In genomic region chr8:66438468-66438867, GRCm38 (mm10) we compare ENCODE assay signal across 13 mouse cellular contexts. TPM values are rescaled to one million over a fixed set of nuclear protein-coding genes. Genes with fewer than 3 reads are reported as not detected.
DNase-seq lines count a peak whose midpoint lies in the region; ATAC-seq and TF ChIP-seq lines count a peak whose summit lies in the region.
"Had no signal": no experiment of that assay in that cellular context is flagged by ENCODE, and none has a peak within 500 bp of the region (broad histone marks: within the 10 kb centered on the region; RNA-seq: fewer than 3 reads in every experiment).

No protein-coding gene starts in this region.

- H3K4me1 ChIP-seq in liver, postnatal 0 days (ENCODE audit: insufficient read depth), result peaks cover 10% of the 10 kb centered on the region; the same call in 1 of the 2 replicates
- H3K4me1 ChIP-seq in liver, embryonic 12.5 days, result 0 out of 2 replicates have a peak, but pooled peaks cover 3% of the 10 kb centered on the region
- peaks cover 33% of the 10 kb centered on the region for H3K4me1 ChIP-seq in bone marrow macrophage, adult 2 months (ENCODE audit: control insufficient read depth, insufficient read depth, low read length)
- H3K4me1 ChIP-seq in midbrain, embryonic 16.5 days (ENCODE audit: control insufficient read depth, insufficient read depth, low read length), result no peaks in the 10 kb centered on the region
- H3K4me1 ChIP-seq: forebrain, embryonic 10.5 days; hindbrain, embryonic 10.5 days; midbrain, embryonic 10.5 days had no signal

- no peak for TF ChIP-seq EP300 in liver, postnatal 0 days (IDR thresholded peaks at IDR 0.05; ENCODE audit: low read depth)

- ATAC-seq in liver, postnatal 0 days, result peak; percentile 67
- no peak for ATAC-seq in liver, embryonic 12.5 days
- ATAC-seq in midbrain, embryonic 16.5 days, result no peak

- no peak overlapping the region for H3K4me3 ChIP-seq in gastrocnemius, adult 2 months
- no peak overlapping the region for H3K4me3 ChIP-seq in liver, postnatal 0 days (ENCODE audit: low read depth, low read length)
- H3K4me3 ChIP-seq in liver, embryonic 12.5 days, result no peak overlapping the region
- no peak overlapping the region for H3K4me3 ChIP-seq in bone marrow macrophage, adult 2 months (ENCODE audit: insufficient read depth, low read length)
- H3K4me3 ChIP-seq in midbrain, embryonic 16.5 days (ENCODE audit: low read depth, low read length), result no peak overlapping the region
- H3K4me3 ChIP-seq: forebrain, embryonic 10.5 days; hindbrain, embryonic 10.5 days; liver, embryonic 13.5 days; midbrain, embryonic 10.5 days had no signal

- peak; percentile 29 for DNase-seq in gastrocnemius, adult 2 months
- no peak for DNase-seq in gastrocnemius, postnatal 14 days
- no peak for DNase-seq in liver, postnatal 0 days
- DNase-seq in lung, postnatal 36 days, result peak; percentile 38
- no peak for DNase-seq in retina, postnatal 1 day
- DNase-seq: cerebellum, postnatal 14 days; liver, embryonic 13.5 days had no signal

- H3K27ac ChIP-seq in gastrocnemius, adult 2 months, result no peak overlapping the region
- H3K27ac ChIP-seq in liver, postnatal 0 days (ENCODE audit: low read depth), result peak overlapping the region; percentile 34; the same call in 1 of the 2 replicates
- H3K27ac ChIP-seq in liver, embryonic 12.5 days, result no peak overlapping the region
- peak overlapping the region; percentile 78 for H3K27ac ChIP-seq in bone marrow macrophage, adult 2 months (ENCODE audit: insufficient read depth, low read depth, low read length)
- H3K27ac ChIP-seq in midbrain, embryonic 16.5 days (ENCODE audit: low read length), result no peak overlapping the region
- H3K27ac ChIP-seq: forebrain, embryonic 10.5 days; hindbrain, embryonic 10.5 days; liver, embryonic 13.5 days; midbrain, embryonic 10.5 days had no signal

- H3K9ac ChIP-seq in liver, postnatal 0 days (replicated peaks), result no peak overlapping the region
- H3K9ac ChIP-seq in liver, embryonic 12.5 days, result no peak overlapping the region
- no peak overlapping the region for H3K9ac ChIP-seq in midbrain, embryonic 16.5 days (ENCODE audit: low read depth, low read length)
- H3K9ac ChIP-seq: liver, embryonic 13.5 days had no signal

- intact Hi-C loops in gastrocnemius, adult 2 months (cut with DNase I), result no loop called here
- intact Hi-C loops in gastrocnemius, postnatal 14 days (cut with DNase I; ENCODE audit: low total_unique reads), result no loop called here

- no peak for TF ChIP-seq POLR2A in bone marrow macrophage, adult 2 months (IDR thresholded peaks at IDR 0.05; ENCODE audit: borderline replicate concordance, low read depth, low read length)

- H3K4me2 ChIP-seq in liver, postnatal 0 days (ENCODE audit: low read depth, low read length), result no peak overlapping the region
- no peak overlapping the region for H3K4me2 ChIP-seq in liver, embryonic 12.5 days
- no peak overlapping the region for H3K4me2 ChIP-seq in midbrain, embryonic 16.5 days (ENCODE audit: low read length)
- H3K4me2 ChIP-seq: liver, embryonic 13.5 days had no signal

- 57% methylated on average over 4 of the region's 4 CpGs for WGBS in liver, postnatal 0 days (ENCODE audit: insufficient replicate concordance)
- WGBS in liver, embryonic 12.5 days (ENCODE audit: insufficient replicate concordance), result 68% methylated on average over 4 of the region's 4 CpGs
- 85% methylated on average over 4 of the region's 4 CpGs for WGBS in midbrain, embryonic 16.5 days

- no peaks in the 10 kb centered on the region for H3K36me3 ChIP-seq in liver, postnatal 0 days (replicated peaks; ENCODE audit: insufficient read depth, low read length)
- no peaks in the 10 kb centered on the region for H3K36me3 ChIP-seq in liver, embryonic 12.5 days
- H3K36me3 ChIP-seq in midbrain, embryonic 16.5 days (ENCODE audit: control insufficient read depth, insufficient read depth, low read length), result no peaks in the 10 kb centered on the region
- H3K36me3 ChIP-seq: forebrain, embryonic 10.5 days; hindbrain, embryonic 10.5 days; liver, embryonic 13.5 days; midbrain, embryonic 10.5 days had no signal

- no peaks in the 10 kb centered on the region for H3K27me3 ChIP-seq in liver, postnatal 0 days (ENCODE audit: insufficient read depth, low read length)
- no peaks in the 10 kb centered on the region for H3K27me3 ChIP-seq in liver, embryonic 12.5 days (replicated peaks)
- no peaks in the 10 kb centered on the region for H3K27me3 ChIP-seq in midbrain, embryonic 16.5 days (ENCODE audit: control insufficient read depth, insufficient read depth, low read depth, low read length)
- H3K27me3 ChIP-seq: liver, embryonic 13.5 days had no signal

- no peaks in the 10 kb centered on the region for H3K9me3 ChIP-seq in liver, postnatal 0 days (ENCODE audit: low read length)
- H3K9me3 ChIP-seq in liver, embryonic 12.5 days (replicated peaks), result no peaks in the 10 kb centered on the region
- no peaks in the 10 kb centered on the region for H3K9me3 ChIP-seq in midbrain, embryonic 16.5 days (replicated peaks; ENCODE audit: control insufficient read depth, low read length, poor library complexity, severe bottlenecking)
- H3K9me3 ChIP-seq: forebrain, embryonic 10.5 days; hindbrain, embryonic 10.5 days; liver, embryonic 13.5 days; midbrain, embryonic 10.5 days had no signal

- TF ChIP-seq CTCF in gastrocnemius, adult 2 months (IDR thresholded peaks at IDR 0.05), result no peak
- TF ChIP-seq CTCF in liver, postnatal 0 days (IDR thresholded peaks at IDR 0.05; ENCODE audit: low read depth), result no peak
- no peak for TF ChIP-seq CTCF in bone marrow macrophage, adult 2 months (IDR thresholded peaks at IDR 0.05; ENCODE audit: low read depth, low read length)

RNA-seq across cellular contexts. Expression of gene Tma16, which starts 47.9 kb away (rescaled TPM):
- 1 to 10 TPM; 5.4 TPM for total RNA-seq in gastrocnemius, adult 2 months (2021)
- total RNA-seq in gastrocnemius, postnatal 14 days (2021), result 1 to 10 TPM; 4.6 TPM
- 5.1 and 5.7 TPM in 2 replicates for polyA plus RNA-seq in liver, postnatal 0 days (2015; fragmentation: Nextera tagmentation; extraction: Ambion mirVana)
- polyA plus RNA-seq in liver, embryonic 12.5 days (2016; fragmentation: Nextera tagmentation; extraction: Ambion mirVana), result 12.2 and 12.7 TPM in 2 replicates
- polyA plus RNA-seq in bone marrow macrophage, adult 2 months (2012; ENCODE audit: insufficient read depth, insufficient read length, missing spikeins), result 4.2 and 5.2 TPM in 2 replicates
- polyA plus RNA-seq in midbrain, embryonic 16.5 days (2015; fragmentation: Nextera tagmentation; extraction: Ambion mirVana), result 10.6 and 11.4 TPM in 2 replicates

Comparison
In these comparisons a context has a peak if more than half of its experiments do, and no peak if none do; other contexts are left out.
1. DNase-seq: peak in gastrocnemius, adult 2 months (single experiment) and lung, postnatal 36 days (single experiment); none in gastrocnemius, postnatal 14 days (single experiment), liver, postnatal 0 days (single experiment) and retina, postnatal 1 day (single experiment).
2. H3K27ac ChIP-seq: peak in liver, postnatal 0 days (single experiment) and bone marrow macrophage, adult 2 months (single experiment); none in gastrocnemius, adult 2 months (single experiment), liver, embryonic 12.5 days (single experiment) and midbrain, embryonic 16.5 days (single experiment).